Mouse (Mus musculus) mouse embryonic stem cell (cell line): ENCODE measurements around the gene Arhgap15.

Experiments
- in situ Hi-C, 2 experiments: fragments of 300-500 bp; cut with MboI; formaldehyde crosslinking; loops; 1 replicate in 1 of 2; 3 replicates in 1 of 2; pipeline ENCODE4 v1.14.3; 2019 to 2020; ENCODE audit warnings: low sequenced_read_pairs in 2 of 2, low pct_unique_long_range_greater_than_20kb in 1 of 2, mixed read lengths in 1 of 2; ENCODE audit not compliant: unreplicated experiment in 1 of 2

Arhgap15 gene

GRCm38 (mm10) chr2:43851195-43851594 lies 102.6 kb downstream of the Arhgap15 start:
- in situ Hi-C loops, result no loop called here

- in situ Hi-C loops, result no loop called here
These were observed 114.1 kb downstream of the Arhgap15 start for GRCm38 (mm10) chr2:43862709-43863108.

GRCm38 (mm10) chr2:43902403-43902973 lies 153.9 kb downstream of the Arhgap15 start:
- in situ Hi-C loops, result loop anchor here in 1 of 2 experiments (10.0 kb wide), 1 partner anchor 178 kb away; no protein-coding TSS in a partner anchor

GRCm38 (mm10) chr2:43907496-43907895 lies 158.9 kb downstream of the Arhgap15 start:
- in situ Hi-C loops, result loop anchor here in 1 of 2 experiments (10.0 kb wide), 1 partner anchor 183 kb away; no protein-coding TSS in a partner anchor

GRCm38 (mm10) chr2:43914104-43914503 lies 165.5 kb downstream of the Arhgap15 start:
- in situ Hi-C loops, result no loop called here

DNA sequence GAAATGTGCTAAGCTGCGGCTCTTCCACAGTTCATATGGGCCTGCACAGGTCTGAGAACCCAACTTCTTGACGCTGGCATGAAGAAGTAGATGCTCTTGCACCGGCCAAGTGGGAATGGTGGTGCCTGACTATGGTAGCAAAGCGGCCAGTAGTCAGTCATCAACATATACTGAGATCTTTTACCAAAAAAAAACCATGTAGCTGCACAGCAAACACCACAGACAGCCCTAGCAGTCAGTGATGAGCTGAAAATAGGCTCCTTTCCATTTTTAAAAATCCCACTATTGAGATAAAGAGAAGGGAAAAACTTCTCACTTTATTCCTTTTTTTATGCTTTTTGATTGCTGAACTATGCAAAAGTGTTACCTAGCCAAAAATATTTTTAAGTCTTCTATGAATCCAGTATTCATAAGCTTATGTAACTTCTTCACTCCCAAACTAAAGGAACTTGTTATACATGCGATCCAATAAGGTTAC lies 175.3 kb downstream of the Arhgap15 start:
- in situ Hi-C loops, result no loop called here

GRCm38 (mm10) chr2:43931687-43932086 lies 183.1 kb downstream of the Arhgap15 start:
- in situ Hi-C loops, result no loop called here

DNA sequence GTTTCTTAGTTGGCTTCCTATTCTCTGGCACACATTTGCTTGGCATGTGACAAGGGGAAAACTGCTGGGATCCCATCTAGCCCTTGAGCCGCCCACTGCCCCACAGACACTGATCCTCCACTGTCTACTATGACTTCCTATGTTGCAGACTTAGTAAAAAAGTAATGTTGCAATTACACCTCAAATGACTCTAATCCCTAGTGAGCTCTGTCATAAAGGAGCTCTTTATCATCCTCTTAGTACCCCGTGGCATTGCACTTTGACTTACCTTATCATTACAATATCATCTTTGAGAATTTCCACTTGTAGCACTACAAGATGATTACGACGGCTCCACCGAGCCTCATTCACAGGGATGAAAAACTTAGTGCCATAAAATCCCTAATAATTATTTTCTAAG lies 190.6 kb downstream of the Arhgap15 start:
- in situ Hi-C loops, result no loop called here

DNA sequence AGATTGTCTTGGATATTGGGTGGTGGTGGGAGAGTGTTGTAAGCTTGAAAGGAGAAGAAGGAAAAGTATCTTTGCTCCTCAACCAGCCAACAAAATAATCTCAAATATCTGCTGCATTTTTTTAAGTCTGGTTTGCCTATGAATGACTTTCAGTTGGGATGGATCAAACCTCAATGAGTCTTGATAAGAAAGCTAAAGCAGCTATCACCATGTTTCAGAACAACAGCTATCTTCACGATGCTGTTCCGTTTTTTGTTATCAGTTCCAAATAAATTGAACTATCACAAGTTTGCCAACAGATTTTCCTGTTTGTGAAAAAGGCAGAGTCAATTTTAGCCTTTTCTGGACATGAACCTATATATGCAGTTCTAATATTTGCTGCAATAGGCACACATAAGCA lies 197.1 kb downstream of the Arhgap15 start:
- in situ Hi-C loops, result no loop called here

DNA sequence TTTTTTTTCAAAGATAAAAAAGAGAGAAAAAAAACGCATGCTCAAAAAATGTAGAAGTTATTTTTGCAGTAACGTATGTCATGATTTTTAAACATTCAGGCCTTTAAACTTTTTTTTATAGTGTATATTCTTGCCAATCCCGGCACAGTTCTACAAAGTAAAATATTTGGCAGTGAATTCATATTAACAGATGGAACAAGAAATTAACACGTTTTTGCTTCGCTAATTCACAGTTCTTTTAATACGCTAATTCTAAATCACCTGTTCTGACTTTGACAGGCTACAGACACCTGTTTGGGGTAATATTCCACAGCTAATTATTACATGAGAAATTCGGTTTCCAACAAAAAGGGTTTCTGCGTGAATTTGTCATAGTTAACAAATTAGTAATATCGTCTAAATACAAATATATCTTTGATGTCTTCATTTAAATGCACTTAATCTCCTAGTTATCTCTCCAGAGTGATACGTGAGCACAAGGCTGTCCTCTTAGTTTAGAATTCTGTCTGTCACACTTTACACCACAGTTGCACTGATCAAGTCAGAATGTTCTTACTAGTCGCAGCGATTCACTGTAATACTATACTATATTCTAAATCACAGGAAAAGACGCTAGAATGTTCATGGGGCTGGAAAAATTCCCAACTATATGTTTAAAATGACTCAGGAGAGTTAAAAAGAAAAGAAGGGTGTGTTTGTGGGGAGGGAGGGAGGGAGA lies 201.3 kb downstream of the Arhgap15 start:
- in situ Hi-C loops, result no loop called here

DNA sequence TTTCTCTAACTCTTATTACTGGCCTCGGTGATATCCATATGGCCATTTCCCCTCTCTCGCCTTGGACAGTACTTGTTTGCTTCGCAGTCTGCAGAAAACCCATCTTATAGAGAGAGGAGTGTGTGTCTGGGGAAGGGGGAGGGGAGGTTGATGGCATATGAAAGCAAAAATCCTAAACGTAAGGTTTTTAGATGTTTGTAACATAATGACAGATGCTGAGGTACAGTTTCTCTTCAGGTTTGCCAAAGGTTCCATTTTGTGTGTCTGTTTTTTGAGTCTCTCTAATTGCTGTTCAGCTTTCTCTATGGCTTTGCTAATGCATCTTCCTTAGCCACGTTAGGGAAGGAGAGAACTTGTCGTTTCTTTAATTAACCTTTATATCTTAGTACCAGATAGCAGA lies 202.1 kb downstream of the Arhgap15 start:
- in situ Hi-C loops, result no loop called here

DNA sequence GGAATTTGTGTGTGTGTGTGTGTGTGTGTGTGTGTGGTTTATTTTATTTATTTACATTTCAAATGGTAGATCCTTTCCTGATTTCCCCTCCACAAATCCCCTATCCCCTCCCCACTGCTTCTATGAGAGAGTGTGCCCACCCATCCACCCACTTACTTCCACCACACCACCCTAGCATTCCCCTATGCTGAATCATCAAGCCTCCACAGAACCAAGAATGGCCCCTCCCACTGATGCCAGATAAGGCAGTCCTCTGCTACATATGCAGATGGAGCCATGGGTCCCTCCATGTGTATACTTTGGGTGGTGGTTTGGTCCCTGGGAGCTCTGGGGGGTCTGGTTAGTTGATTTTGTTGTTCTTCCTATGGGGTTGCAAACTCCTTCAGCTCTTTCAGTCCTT lies 210.6 kb downstream of the Arhgap15 start:
- in situ Hi-C loops, result no loop called here

GRCm38 (mm10) chr2:43962466-43962865 lies 213.8 kb downstream of the Arhgap15 start:
- in situ Hi-C loops, result no loop called here

GRCm38 (mm10) chr2:43968581-43968980 lies 220.0 kb downstream of the Arhgap15 start:
- in situ Hi-C loops, result no loop called here

GRCm38 (mm10) chr2:43977732-43978131 lies 229.1 kb downstream of the Arhgap15 start:
- in situ Hi-C loops, result no loop called here

DNA sequence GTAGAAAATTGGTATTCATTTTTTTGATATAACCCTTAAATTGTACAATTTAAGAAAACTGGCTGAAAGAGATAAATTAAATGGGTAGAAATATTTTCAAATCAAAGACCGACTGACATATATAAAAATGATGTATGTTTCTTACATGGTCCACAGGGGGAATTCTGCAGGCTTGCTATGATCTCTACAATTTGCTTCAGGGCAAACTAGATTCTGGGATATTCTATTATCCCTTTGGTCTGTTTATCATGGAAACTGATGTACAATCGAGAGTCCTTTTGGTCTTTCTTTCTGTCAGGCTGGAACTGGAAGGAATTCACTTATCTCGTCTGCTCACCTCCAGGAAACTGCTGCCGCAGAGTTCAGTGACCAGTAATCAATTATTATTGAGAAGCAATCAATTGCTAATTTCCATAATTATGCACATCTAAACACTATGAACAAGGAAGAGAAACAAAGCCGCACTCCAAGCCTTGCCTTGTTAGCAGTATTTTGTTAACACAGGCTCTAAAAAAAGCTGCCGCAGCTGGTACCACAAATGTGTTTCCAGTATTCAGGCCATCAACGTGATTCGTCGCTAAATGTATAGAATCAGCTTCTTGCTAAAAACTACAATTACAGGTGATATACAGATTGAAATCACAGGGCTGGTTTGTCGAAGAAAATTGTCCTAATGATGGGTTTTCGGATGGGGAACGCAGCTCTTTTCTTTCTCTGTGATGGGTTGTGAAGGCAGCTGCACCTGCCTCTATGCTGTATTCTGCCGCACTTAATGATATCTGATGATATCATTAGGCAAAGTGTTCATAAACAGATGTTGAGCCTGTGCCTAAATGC lies 229.8 kb downstream of the Arhgap15 start:
- in situ Hi-C loops, result no loop called here

DNA sequence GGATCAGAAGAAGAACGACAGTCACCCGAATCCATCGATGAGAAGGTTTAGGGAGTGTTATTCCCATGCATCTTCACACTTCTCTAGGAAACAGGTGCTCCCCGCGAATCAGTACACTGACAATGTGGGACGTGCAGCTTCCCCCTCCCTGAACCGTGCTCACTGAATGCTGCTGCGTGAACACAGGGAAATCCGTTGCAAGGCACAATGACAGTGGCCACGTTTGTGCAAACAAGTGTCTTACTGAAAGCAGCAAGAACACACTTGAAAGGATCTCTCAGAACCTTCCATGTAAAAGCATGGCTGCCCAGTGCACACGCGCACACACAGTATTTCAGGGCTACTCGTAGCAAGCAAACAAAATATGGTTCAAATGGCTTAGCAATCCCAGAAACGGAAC lies 237.4 kb downstream of the Arhgap15 start:
- in situ Hi-C loops, result no loop called here

GRCm38 (mm10) chr2:43987919-43988318 lies 239.3 kb downstream of the Arhgap15 start:
- in situ Hi-C loops, result no loop called here

- in situ Hi-C loops, result no loop called here
These were observed 241.2 kb downstream of the Arhgap15 start for GRCm38 (mm10) chr2:43989850-43990249.
